Comparison of ENCODE assay signal across 8 mouse cellular contexts in genomic region chr5:100109543-100110282, GRCm38 (mm10). TPM values are rescaled to one million over a fixed set of nuclear protein-coding genes. Genes with fewer than 3 reads are reported as not detected.
DNase-seq lines count a peak whose midpoint lies in the region; ATAC-seq lines count a peak whose summit lies in the region.

No protein-coding gene starts in this region.

- 34% methylated on average over 7 of the region's 7 CpGs for WGBS in lung, embryonic 15.5 days
- WGBS in forebrain, embryonic 14.5 days, result 48% methylated on average over 7 of the region's 7 CpGs

- peaks cover 12% of the 10 kb centered on the region for H3K4me1 ChIP-seq in lung, embryonic 15.5 days
- H3K4me1 ChIP-seq in forebrain, embryonic 14.5 days (ENCODE audit: control insufficient read depth, insufficient read depth, low read length), result peaks cover 18% of the 10 kb centered on the region

- intact Hi-C loops in left cerebral cortex, postnatal 4 days (cut with DNase I), result no loop called here

- H3K27me3 ChIP-seq in lung, embryonic 15.5 days, result no peaks in the 10 kb centered on the region; the same call in 1 of the 2 replicates
- H3K27me3 ChIP-seq in forebrain, embryonic 14.5 days (replicated peaks; ENCODE audit: control insufficient read depth, insufficient read depth, low read length), result no peaks in the 10 kb centered on the region

- peak; percentile 61; the same call in 1 of the 2 replicates for ATAC-seq in lung, embryonic 15.5 days (ENCODE audit: borderline replicate concordance, extremely low read depth, low FRiP score, low TSS enrichment)
- ATAC-seq in forebrain, embryonic 14.5 days, result peak; percentile 64
- no peak for ATAC-seq in megakaryocyte-erythroid progenitor cell, adult 5-6 weeks (replicated peaks; ENCODE audit: low FRiP score, low TSS enrichment, poor library complexity, severe bottlenecking)

- H3K4me2 ChIP-seq in lung, embryonic 15.5 days, result no peak overlapping the region
- no peak overlapping the region for H3K4me2 ChIP-seq in forebrain, embryonic 14.5 days (ENCODE audit: low read length)

- no peak overlapping the region for H3K9ac ChIP-seq in lung, embryonic 15.5 days
- no peak overlapping the region for H3K9ac ChIP-seq in forebrain, embryonic 14.5 days (ENCODE audit: low read length)

- peak; percentile 34 for DNase-seq in cerebellum, adult 11-12 months
- no peak for DNase-seq in cerebellum, adult 8-10 months
- DNase-seq in lung, adult 18-20 months, result no peak
- DNase-seq in forebrain, embryonic 14.5 days (ENCODE audit: low spot score), result peak; percentile 77
- DNase-seq in left cerebral cortex, postnatal 4 days, result peak; percentile 57
- DNase-seq in ovary, postnatal 14 days (ENCODE audit: low spot score), result no peak

- H3K9me3 ChIP-seq in lung, embryonic 15.5 days, result no peaks in the 10 kb centered on the region
- no peaks in the 10 kb centered on the region for H3K9me3 ChIP-seq in forebrain, embryonic 14.5 days (replicated peaks; ENCODE audit: control insufficient read depth, low read length)

- no peaks in the 10 kb centered on the region for H3K36me3 ChIP-seq in lung, embryonic 15.5 days
- no peaks in the 10 kb centered on the region for H3K36me3 ChIP-seq in forebrain, embryonic 14.5 days (ENCODE audit: control insufficient read depth, insufficient read depth, low read length)

- peak overlapping the region; percentile 58 for H3K27ac ChIP-seq in lung, embryonic 15.5 days
- peak overlapping the region; percentile 92 for H3K27ac ChIP-seq in forebrain, embryonic 14.5 days (ENCODE audit: low read depth, low read length)

- H3K4me3 ChIP-seq in lung, embryonic 15.5 days, result no peak overlapping the region
- no peak overlapping the region for H3K4me3 ChIP-seq in forebrain, embryonic 14.5 days (ENCODE audit: low read depth, low read length)

RNA-seq across cellular contexts. Expression of gene Tmem150c, which starts 49.9 kb away (rescaled TPM):
- 7.9 and 9.8 TPM in 2 replicates for polyA plus RNA-seq in lung, embryonic 15.5 days (2015; fragmentation: Nextera tagmentation; extraction: Ambion mirVana)
- 17.0 and 21.8 TPM in 2 replicates for polyA plus RNA-seq in forebrain, embryonic 14.5 days (2014; fragmentation: Nextera tagmentation; extraction: Ambion mirVana)
- 100 to 1,000 TPM; 101 to 108 TPM for total RNA-seq in left cerebral cortex, postnatal 4 days (2021)
- total RNA-seq in megakaryocyte-erythroid progenitor cell, adult 5-6 weeks (2014; fragmentation: Nextera tagmentation), result not detected in 2 replicates
- not detected in 2 replicates for total RNA-seq in megakaryocyte-erythroid progenitor cell, adult 5-6 weeks (2017)

Comparison
In these comparisons a context has a peak if more than half of its experiments do, and no peak if none do; other contexts are left out.
1. DNase-seq: peak in cerebellum, adult 11-12 months (single experiment), forebrain, embryonic 14.5 days (single experiment) and left cerebral cortex, postnatal 4 days (single experiment); none in cerebellum, adult 8-10 months (single experiment), lung, adult 18-20 months (0 of 2) and ovary, postnatal 14 days (single experiment).
2. RNA of gene Tmem150c, which starts 49.9 kb away (total RNA-seq): 101 to 108 TPM in left cerebral cortex, postnatal 4 days; not detected in megakaryocyte-erythroid progenitor cell, adult 5-6 weeks; every median in the first group is over 100 times any median in the second.